Mouse (Mus musculus) G1E (cell line): ENCODE results near the gene Smoc2.

ENCODE experiments used
- CTCF ChIP-seq: IDR thresholded peaks from 2 replicates; pipeline ENCODE4 v1.5.1; 2012; ENCODE audit warnings: low read depth, low read length, inconsistent platforms, mixed read lengths
- TAL1 ChIP-seq: conservative IDR thresholded peaks from 2 replicates; pipeline ENCODE4 v1.6.1; 2012; ENCODE audit warnings: low read depth, low read length, inconsistent platforms, mixed read lengths

DNA sequence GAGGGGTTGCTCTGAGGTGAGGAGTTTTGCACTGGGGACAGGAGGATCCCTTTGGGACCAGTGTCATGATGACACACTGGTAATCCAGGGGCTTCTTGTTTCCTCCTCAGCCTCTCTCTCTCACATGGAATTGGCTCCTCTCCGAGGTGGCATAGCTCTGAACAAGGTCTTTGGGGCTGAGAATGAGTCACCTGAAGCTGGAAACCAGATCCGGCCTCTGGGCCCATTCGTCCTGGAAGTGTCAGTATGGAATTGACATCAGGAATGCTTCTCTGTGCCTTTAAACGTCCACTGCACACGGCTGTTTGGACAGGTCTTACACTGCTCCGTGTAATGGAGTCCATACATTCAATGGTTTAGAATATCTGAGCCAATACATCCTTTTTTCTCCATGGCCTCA, 42.2 kb upstream of the Smoc2 start:
- TF ChIP-seq CTCF (no peak), TAL1 (no peak)
